21 mouse cellular contexts compared by ENCODE assay signal in genomic region chr12:54305135-54305630, GRCm38 (mm10).
"Had no signal": no experiment of that assay in that cellular context is flagged by ENCODE, and none has a peak within 500 bp of the region (broad histone marks: within the 10 kb centered on the region; RNA-seq: fewer than 3 reads in every experiment).

No protein-coding gene starts in this region.

- H3K9ac ChIP-seq: limb, embryonic 12.5 days; limb, embryonic 15.5 days; liver, embryonic 12.5 days; liver, embryonic 15.5 days; midbrain, embryonic 12.5 days had no signal

- H3K36me3 ChIP-seq: limb, embryonic 12.5 days; limb, embryonic 15.5 days; liver, embryonic 12.5 days; liver, embryonic 15.5 days; midbrain, embryonic 12.5 days had no signal

- H3K27me3 ChIP-seq: limb, embryonic 12.5 days; limb, embryonic 15.5 days; liver, embryonic 12.5 days; liver, embryonic 15.5 days had no signal

- H3K27ac ChIP-seq: kidney, postnatal 0 days; layer of hippocampus, adult 2 months; left cerebral cortex, adult 2 months; limb, embryonic 12.5 days; limb, embryonic 15.5 days; liver, embryonic 12.5 days; liver, embryonic 15.5 days; midbrain, embryonic 12.5 days; stomach, postnatal 0 days had no signal

- H3K4me3 ChIP-seq: layer of hippocampus, adult 2 months; left cerebral cortex, adult 2 months; limb, embryonic 12.5 days; limb, embryonic 15.5 days; liver, embryonic 12.5 days; liver, embryonic 15.5 days; midbrain, embryonic 12.5 days; myocyte had no signal

- H3K4me1 ChIP-seq: limb, embryonic 12.5 days; limb, embryonic 15.5 days; liver, embryonic 12.5 days; liver, embryonic 15.5 days; midbrain, embryonic 12.5 days had no signal

- ATAC-seq: liver, embryonic 12.5 days; midbrain, embryonic 16.5 days had no signal

- H3K4me2 ChIP-seq: limb, embryonic 12.5 days; limb, embryonic 15.5 days; liver, embryonic 12.5 days; liver, embryonic 15.5 days; midbrain, embryonic 12.5 days had no signal

- H3K9me3 ChIP-seq: limb, embryonic 12.5 days; limb, embryonic 15.5 days; liver, embryonic 12.5 days; liver, embryonic 15.5 days; midbrain, embryonic 12.5 days had no signal

- DNase-seq: kidney, adult 2 months; kidney, postnatal 25 days; layer of hippocampus, adult 9-11 months; lung, adult 2 months; lung, postnatal 14 days; lung, postnatal 4 days; right cerebral cortex, adult 18-20 months; right cerebral cortex, postnatal 14 days; right cerebral cortex, postnatal 4 days; thymus, postnatal 25 days had no signal
